Mouse (Mus musculus): ENCODE data around the gene Gm20696. TPM values are rescaled to one million over a fixed set of nuclear protein-coding genes. Genes with fewer than 3 reads are reported as not detected.

The Gm20696 gene
- polyA plus RNA-seq, 1 experiment = 2.8 TPM

- H3K4me1 ChIP-seq (ENCODE audit: control insufficient read depth, insufficient read depth, low read length) = no peaks in the 10 kb centered on the region
- no peak for TF ChIP-seq POLR2A (IDR thresholded peaks at IDR 0.05; ENCODE audit: borderline replicate concordance, insufficient read depth, low read length)
- TF ChIP-seq CTCF (IDR thresholded peaks at IDR 0.05; ENCODE audit: borderline replicate concordance, insufficient read depth, low read depth, low read length) = no peak
- 81% methylated on average over 5 of the region's 5 CpGs for WGBS
These were observed 22.2 kb downstream of the Gm20696 start for GRCm38 (mm10) chr6:99644386-99644785.

GRCm38 (mm10) chr6:99643439-99644199, 23.0 kb downstream of the Gm20696 start:
- 44% methylated on average over 10 of the region's 10 CpGs for WGBS
- TF ChIP-seq CTCF (IDR thresholded peaks at IDR 0.05; ENCODE audit: borderline replicate concordance, insufficient read depth, low read depth, low read length) = no peak
- no peak for TF ChIP-seq POLR2A (IDR thresholded peaks at IDR 0.05; ENCODE audit: borderline replicate concordance, insufficient read depth, low read length)

More at GRCm38 (mm10) chr6:99644386-99644785, 22.2 kb downstream of the Gm20696 start:
- no peak overlapping the region for H3K27ac ChIP-seq (ENCODE audit: insufficient read depth, low read length)
- no peak for DNase-seq
- no peak overlapping the region for H3K4me3 ChIP-seq (replicated peaks; ENCODE audit: insufficient read depth, low read depth, low read length)
- no peaks in the 10 kb centered on the region for H3K27me3 ChIP-seq (ENCODE audit: control insufficient read depth, insufficient read depth, low read length)

GRCm38 (mm10) chr6:99637456-99637855, 29.1 kb downstream of the Gm20696 start:
- 87% methylated on average over 4 of the region's 4 CpGs for WGBS
- DNase-seq = no peak
- no peaks in the 10 kb centered on the region for H3K4me1 ChIP-seq (ENCODE audit: control insufficient read depth, insufficient read depth, low read length)
- H3K27me3 ChIP-seq (ENCODE audit: control insufficient read depth, insufficient read depth, low read length) = no peaks in the 10 kb centered on the region
- H3K27ac ChIP-seq (ENCODE audit: insufficient read depth, low read length) = no peak overlapping the region
- TF ChIP-seq CTCF (IDR thresholded peaks at IDR 0.05; ENCODE audit: borderline replicate concordance, insufficient read depth, low read depth, low read length) = no peak
- TF ChIP-seq POLR2A (IDR thresholded peaks at IDR 0.05; ENCODE audit: borderline replicate concordance, insufficient read depth, low read length) = no peak
- no peak overlapping the region for H3K4me3 ChIP-seq (replicated peaks; ENCODE audit: insufficient read depth, low read depth, low read length)

More at GRCm38 (mm10) chr6:99643439-99644199, 23.0 kb downstream of the Gm20696 start:
- no peaks in the 10 kb centered on the region for H3K4me1 ChIP-seq (ENCODE audit: control insufficient read depth, insufficient read depth, low read length)
- no peaks in the 10 kb centered on the region for H3K27me3 ChIP-seq (ENCODE audit: control insufficient read depth, insufficient read depth, low read length)
- H3K27ac ChIP-seq (ENCODE audit: insufficient read depth, low read length) = no peak overlapping the region
- H3K4me3 ChIP-seq (replicated peaks; ENCODE audit: insufficient read depth, low read depth, low read length) = no peak overlapping the region
- DNase-seq = no peak

DNA sequence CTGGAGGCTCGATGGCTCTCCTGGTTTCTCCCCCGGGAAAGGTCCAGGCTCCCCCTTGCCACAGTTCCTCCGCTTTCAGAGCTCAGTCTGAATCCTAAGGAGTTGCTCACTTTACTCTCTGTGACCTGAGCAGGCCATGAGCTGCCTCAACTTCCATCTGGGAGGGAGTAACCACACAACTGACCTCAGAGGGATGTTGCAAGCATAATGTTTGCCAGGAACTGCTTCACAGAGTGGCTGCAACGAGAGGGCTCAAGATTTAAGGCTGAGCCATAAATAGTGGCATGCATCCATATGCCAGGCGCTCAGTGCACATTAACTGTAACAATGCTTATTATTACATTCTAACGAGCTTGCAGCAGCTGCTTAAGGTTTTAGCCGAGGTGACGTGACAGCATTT, 29.8 kb downstream of the Gm20696 start:
- Histone ChIP-seq H3K4me1 (ENCODE audit: control insufficient read depth, insufficient read depth, low read length) (no peaks in the 10 kb centered on the region), H3K27ac (ENCODE audit: insufficient read depth, low read length) (no peak overlapping the region), H3K4me3 (replicated peaks; ENCODE audit: insufficient read depth, low read depth, low read length) (no peak overlapping the region), H3K27me3 (ENCODE audit: control insufficient read depth, insufficient read depth, low read length) (no peaks in the 10 kb centered on the region)
- no peak for DNase-seq
- TF ChIP-seq CTCF (IDR thresholded peaks at IDR 0.05; ENCODE audit: borderline replicate concordance, insufficient read depth, low read depth, low read length) (no peak), POLR2A (IDR thresholded peaks at IDR 0.05; ENCODE audit: borderline replicate concordance, insufficient read depth, low read length) (no peak)
- WGBS = 68% methylated on average over 8 of the region's 8 CpGs

DNA sequence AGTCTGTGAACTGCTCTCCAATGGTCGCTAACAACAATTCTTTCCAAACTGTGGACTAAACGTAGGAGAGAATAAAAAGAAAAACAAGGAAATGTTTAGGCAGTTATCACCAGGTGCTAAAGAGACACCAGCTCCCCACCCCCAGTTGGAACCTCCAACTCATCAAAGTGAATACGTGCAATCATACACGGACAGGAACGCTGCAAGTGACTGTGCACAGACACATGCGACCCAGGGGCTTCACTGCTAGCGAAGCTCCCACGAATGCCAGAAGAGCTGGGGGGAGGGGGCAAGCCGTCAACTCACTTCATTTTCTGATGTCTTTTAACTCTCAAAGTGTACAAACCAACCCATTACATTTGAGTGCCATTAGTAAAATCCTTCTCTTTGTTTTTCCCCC, 30.5 kb downstream of the Gm20696 start:
- TF ChIP-seq CTCF (IDR thresholded peaks at IDR 0.05; ENCODE audit: borderline replicate concordance, insufficient read depth, low read depth, low read length) = no peak
- TF ChIP-seq POLR2A (IDR thresholded peaks at IDR 0.05; ENCODE audit: borderline replicate concordance, insufficient read depth, low read length) = no peak
- no peak for DNase-seq
- no peaks in the 10 kb centered on the region for H3K27me3 ChIP-seq (ENCODE audit: control insufficient read depth, insufficient read depth, low read length)
- 65% methylated on average over 9 of the region's 9 CpGs for WGBS
- no peaks in the 10 kb centered on the region for H3K4me1 ChIP-seq (ENCODE audit: control insufficient read depth, insufficient read depth, low read length)
- no peak overlapping the region for H3K27ac ChIP-seq (ENCODE audit: insufficient read depth, low read length)
- no peak overlapping the region for H3K4me3 ChIP-seq (replicated peaks; ENCODE audit: insufficient read depth, low read depth, low read length)

- DNase-seq = no peak
- Histone ChIP-seq H3K27ac (ENCODE audit: insufficient read depth, low read length) (no peak overlapping the region), H3K4me1 (ENCODE audit: control insufficient read depth, insufficient read depth, low read length) (peaks cover 15% of the 10 kb centered on the region), H3K4me3 (replicated peaks; ENCODE audit: insufficient read depth, low read depth, low read length) (no peak overlapping the region), H3K27me3 (ENCODE audit: control insufficient read depth, insufficient read depth, low read length) (no peaks in the 10 kb centered on the region)
- 83% methylated on average over 32 of the region's 32 CpGs for WGBS
- TF ChIP-seq POLR2A (IDR thresholded peaks at IDR 0.05; ENCODE audit: borderline replicate concordance, insufficient read depth, low read length) = no peak
- no peak for TF ChIP-seq CTCF (IDR thresholded peaks at IDR 0.05; ENCODE audit: borderline replicate concordance, insufficient read depth, low read depth, low read length)
These were observed 34.2 kb downstream of the Gm20696 start for GRCm38 (mm10) chr6:99632121-99632980.

DNA sequence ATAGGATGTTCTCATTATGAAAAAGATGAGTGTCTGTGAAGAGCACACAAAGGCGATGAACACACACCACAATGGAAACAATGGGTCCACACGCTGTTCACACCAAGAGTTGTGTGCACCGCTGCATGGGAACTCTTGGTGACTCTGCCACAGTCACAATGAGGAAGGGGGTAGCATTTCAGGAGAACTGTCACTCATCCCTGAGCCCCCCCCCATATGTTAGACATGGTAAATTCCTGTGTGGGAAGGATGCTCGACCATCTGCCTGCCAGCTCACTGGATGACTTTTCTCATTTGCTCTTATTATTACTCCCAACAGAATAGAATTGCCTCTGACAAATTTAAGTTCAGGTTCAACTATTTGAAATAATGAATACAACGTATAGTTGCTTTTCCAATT, 35.0 kb downstream of the Gm20696 start:
- WGBS = 91% methylated on average over 5 of the region's 5 CpGs
- no peak overlapping the region for H3K4me3 ChIP-seq (replicated peaks; ENCODE audit: insufficient read depth, low read depth, low read length)
- peaks cover 15% of the 10 kb centered on the region for H3K4me1 ChIP-seq (ENCODE audit: control insufficient read depth, insufficient read depth, low read length)
- no peaks in the 10 kb centered on the region for H3K27me3 ChIP-seq (ENCODE audit: control insufficient read depth, insufficient read depth, low read length)
- DNase-seq = no peak
- no peak overlapping the region for H3K27ac ChIP-seq (ENCODE audit: insufficient read depth, low read length)
- no peak for TF ChIP-seq POLR2A (IDR thresholded peaks at IDR 0.05; ENCODE audit: borderline replicate concordance, insufficient read depth, low read length)
- TF ChIP-seq CTCF (IDR thresholded peaks at IDR 0.05; ENCODE audit: borderline replicate concordance, insufficient read depth, low read depth, low read length) = no peak

All from cerebellum, adult 2 months (tissue).